Mouse (Mus musculus): ENCODE measurements at regions not wholly inside any gene's neighbourhood (a gene's known extent, or its start where the extent isn't known, plus 50 kb on each side); places are given as distances from the start of the nearest gene placed in this dataset.
"Not testable (repeated sequence)": the region's sequence is repeated elsewhere in the genome, so short reads cannot be mapped to it uniquely, and the experiment has no call there.

- Histone ChIP-seq H3K27ac (replicated peaks) (no peak overlapping the region), H3K4me2 (replicated peaks) (no peak overlapping the region), H3K4me3 (replicated peaks) (no peak overlapping the region), H3K27me3 (no peaks in the 10 kb centered on the region), H3K36me3 (no peaks in the 10 kb centered on the region), H3K9me3 (replicated peaks) (no peaks in the 10 kb centered on the region), H3K4me1 (peaks cover 6% of the 10 kb centered on the region; the same call in 1 of the 2 replicates), H3K9ac (no peak overlapping the region)
- WGBS: 90% methylated on average over 1 of the region's 1 CpGs
- no peak for ATAC-seq (ENCODE audit: insufficient number of reproducible peaks, low FRiP score, low TSS enrichment, low read depth)
These were observed 117.2 kb upstream of the Galnt18 start for GRCm38 (mm10) chr7:111897016-111897415.

DNA sequence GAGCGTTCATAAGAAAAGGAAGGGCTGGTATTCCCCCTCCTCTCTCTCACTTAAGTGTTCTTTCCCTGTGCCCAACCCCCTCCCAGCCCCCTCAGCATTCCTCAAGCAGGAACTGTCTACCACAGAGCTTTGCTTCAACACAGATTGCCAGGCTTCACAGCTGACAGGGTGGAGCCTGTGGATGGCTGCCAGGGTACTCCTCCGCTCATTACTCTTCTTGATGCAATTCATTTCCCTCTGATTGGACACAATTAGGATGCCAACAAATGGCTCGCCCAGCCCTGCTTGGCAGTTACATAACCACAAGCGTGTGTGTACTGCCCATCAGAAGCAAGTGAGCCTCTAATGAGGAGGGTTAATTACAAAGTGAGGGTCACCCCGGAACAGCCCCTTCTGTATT is 116.5 kb upstream of the Galnt18 start:
- no peaks in the 10 kb centered on the region for H3K36me3 ChIP-seq
- H3K27ac ChIP-seq (replicated peaks): no peak overlapping the region
- no peak overlapping the region for H3K4me2 ChIP-seq (replicated peaks)
- peak; percentile 47; the same call in 1 of the 2 replicates for ATAC-seq (ENCODE audit: insufficient number of reproducible peaks, low FRiP score, low TSS enrichment, low read depth)
- H3K27me3 ChIP-seq: no peaks in the 10 kb centered on the region
- no peak overlapping the region for H3K4me3 ChIP-seq (replicated peaks)
- H3K4me1 ChIP-seq: peaks cover 6% of the 10 kb centered on the region; the same call in 1 of the 2 replicates
- H3K9me3 ChIP-seq (replicated peaks): no peaks in the 10 kb centered on the region
- WGBS: 48% methylated on average over 5 of the region's 5 CpGs
- H3K9ac ChIP-seq: no peak overlapping the region

DNA sequence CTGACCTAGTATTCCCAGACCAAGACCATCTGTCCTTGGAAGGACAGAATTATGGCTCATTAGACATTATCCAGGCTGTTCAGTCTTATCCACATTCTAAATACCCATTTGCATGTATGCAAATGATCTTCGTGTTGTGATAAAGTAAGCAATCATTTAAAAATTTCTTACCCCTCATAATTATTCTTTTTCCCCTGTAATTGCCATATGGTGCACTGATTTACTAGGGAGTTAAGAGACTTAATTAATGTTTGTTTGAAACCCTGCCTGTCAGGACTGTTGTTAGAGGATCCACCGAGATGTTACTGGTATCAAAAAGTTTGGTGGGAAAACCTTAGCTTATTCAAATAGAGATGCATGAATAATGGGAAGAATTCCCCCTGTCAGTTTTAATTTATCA is 103.2 kb upstream of the Galnt18 start:
- Histone ChIP-seq H3K9ac (no peak overlapping the region), H3K36me3 (no peaks in the 10 kb centered on the region), H3K4me3 (replicated peaks) (no peak overlapping the region), H3K4me1 (no peaks in the 10 kb centered on the region), H3K9me3 (replicated peaks) (no peaks in the 10 kb centered on the region), H3K27me3 (no peaks in the 10 kb centered on the region), H3K27ac (replicated peaks) (no peak overlapping the region), H3K4me2 (replicated peaks) (no peak overlapping the region)
- ATAC-seq (ENCODE audit: insufficient number of reproducible peaks, low FRiP score, low TSS enrichment, low read depth): no peak
- WGBS: 72% methylated on average over 2 of the region's 2 CpGs

DNA sequence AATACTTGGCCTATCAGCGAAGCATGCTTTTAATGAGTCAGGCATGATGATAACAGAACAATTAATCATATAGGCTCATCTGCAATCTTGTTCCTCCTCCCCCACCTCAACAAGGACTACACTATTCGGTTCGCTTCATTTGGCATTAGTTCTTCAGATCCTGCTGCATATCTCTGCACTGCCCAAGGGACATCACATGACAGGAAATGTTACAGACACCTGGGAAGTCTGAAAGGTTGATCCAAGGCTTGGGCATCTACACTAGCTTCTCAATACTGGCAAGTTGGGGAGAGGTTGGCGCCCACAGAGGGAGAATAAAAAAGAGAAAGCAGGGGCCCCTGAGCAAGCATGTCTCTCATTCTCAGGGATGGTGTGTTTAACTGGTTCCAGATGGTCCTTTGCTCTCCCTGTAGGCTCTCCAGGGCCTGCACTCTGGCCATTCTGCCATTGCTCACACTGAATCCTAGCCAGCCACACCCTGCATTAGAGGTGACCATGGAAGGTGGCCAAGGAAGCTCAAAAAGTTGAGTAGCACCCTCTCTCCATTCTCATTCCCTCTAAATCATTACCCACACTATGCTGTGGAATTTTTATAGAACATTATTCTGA is 100.4 kb upstream of the Galnt18 start:
- Histone ChIP-seq H3K4me2 (replicated peaks) (no peak overlapping the region), H3K9me3 (replicated peaks) (no peaks in the 10 kb centered on the region), H3K27ac (replicated peaks) (no peak overlapping the region), H3K4me3 (replicated peaks) (no peak overlapping the region), H3K36me3 (no peaks in the 10 kb centered on the region), H3K4me1 (no peaks in the 10 kb centered on the region), H3K9ac (no peak overlapping the region), H3K27me3 (no peaks in the 10 kb centered on the region)
- ATAC-seq (ENCODE audit: insufficient number of reproducible peaks, low FRiP score, low TSS enrichment, low read depth): no peak
- 78% methylated on average over 4 of the region's 4 CpGs for WGBS

DNA sequence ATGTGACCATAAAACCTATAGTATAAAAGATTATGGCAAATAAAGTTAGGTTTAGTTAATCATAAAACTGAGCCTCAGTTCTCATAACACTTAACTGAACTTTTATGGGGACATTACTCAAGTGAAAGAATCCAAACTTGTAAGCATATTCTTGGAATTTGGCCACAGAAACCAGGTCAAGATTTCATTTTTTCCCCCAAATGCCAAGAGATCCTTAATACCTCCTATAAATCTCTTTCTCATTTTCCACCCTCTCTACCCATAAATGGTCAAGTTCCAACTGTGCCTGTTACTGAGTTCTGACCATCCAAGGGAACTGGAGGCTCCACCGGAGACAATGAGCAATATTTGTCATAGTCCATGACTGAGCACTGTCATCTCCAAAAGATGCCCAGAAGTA is 97.8 kb upstream of the Galnt18 start:
- Histone ChIP-seq H3K27me3 (no peaks in the 10 kb centered on the region), H3K9me3 (replicated peaks) (no peaks in the 10 kb centered on the region)
- no peak for ATAC-seq (ENCODE audit: insufficient number of reproducible peaks, low FRiP score, low TSS enrichment, low read depth)

DNA sequence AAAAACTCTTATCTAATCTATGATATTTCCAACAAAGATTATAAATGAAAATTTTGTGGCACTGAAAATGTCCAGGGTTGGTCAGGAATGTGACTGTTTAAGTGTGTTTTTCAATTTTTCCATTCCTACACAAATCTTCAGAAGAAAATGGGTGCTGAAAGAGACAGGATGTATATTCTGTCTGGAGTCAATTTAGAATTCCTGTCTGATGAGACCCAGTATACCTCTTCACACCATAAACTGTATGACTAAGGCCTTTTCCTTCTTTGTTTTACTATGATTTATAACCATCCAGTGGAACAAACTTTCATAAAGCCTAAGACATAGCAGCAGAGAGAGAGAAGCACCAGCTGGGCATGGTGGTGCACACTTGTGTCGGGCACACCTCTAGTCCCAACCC is 96.2 kb upstream of the Galnt18 start:
- no peak overlapping the region for H3K4me3 ChIP-seq (replicated peaks)
- H3K36me3 ChIP-seq: no peaks in the 10 kb centered on the region
- no peak overlapping the region for H3K9ac ChIP-seq
- H3K27ac ChIP-seq (replicated peaks): no peak overlapping the region
- H3K9me3 ChIP-seq (replicated peaks): no peaks in the 10 kb centered on the region
- ATAC-seq (ENCODE audit: insufficient number of reproducible peaks, low FRiP score, low TSS enrichment, low read depth): no peak
- 82% methylated on average over 1 of the region's 1 CpGs for WGBS
- H3K4me2 ChIP-seq (replicated peaks): no peak overlapping the region
- no peaks in the 10 kb centered on the region for H3K4me1 ChIP-seq
- H3K27me3 ChIP-seq: no peaks in the 10 kb centered on the region

More for the DNA sequence above, 97.8 kb upstream of the Galnt18 start:
- Histone ChIP-seq H3K27ac (replicated peaks) (no peak overlapping the region), H3K4me3 (replicated peaks) (no peak overlapping the region), H3K4me1 (no peaks in the 10 kb centered on the region), H3K4me2 (replicated peaks) (no peak overlapping the region), H3K36me3 (no peaks in the 10 kb centered on the region), H3K9ac (no peak overlapping the region)
- WGBS: 97% methylated on average over 1 of the region's 1 CpGs

GRCm38 (mm10) chr7:111869337-111869736 is 89.6 kb upstream of the Galnt18 start:
- H3K9ac ChIP-seq: no peak overlapping the region
- H3K9me3 ChIP-seq (replicated peaks): no peaks in the 10 kb centered on the region
- 81% methylated on average over 6 of the region's 6 CpGs for WGBS
- H3K36me3 ChIP-seq: no peaks in the 10 kb centered on the region
- H3K4me1 ChIP-seq: no peaks in the 10 kb centered on the region
- H3K4me3 ChIP-seq (replicated peaks): no peak overlapping the region
- no peak overlapping the region for H3K4me2 ChIP-seq (replicated peaks)
- H3K27ac ChIP-seq (replicated peaks): no peak overlapping the region
- H3K27me3 ChIP-seq: no peaks in the 10 kb centered on the region
- ATAC-seq (ENCODE audit: insufficient number of reproducible peaks, low FRiP score, low TSS enrichment, low read depth): no peak

GRCm38 (mm10) chr7:111863035-111863434 is 83.3 kb upstream of the Galnt18 start:
- WGBS: 40% methylated on average over 8 of the region's 8 CpGs

DNA sequence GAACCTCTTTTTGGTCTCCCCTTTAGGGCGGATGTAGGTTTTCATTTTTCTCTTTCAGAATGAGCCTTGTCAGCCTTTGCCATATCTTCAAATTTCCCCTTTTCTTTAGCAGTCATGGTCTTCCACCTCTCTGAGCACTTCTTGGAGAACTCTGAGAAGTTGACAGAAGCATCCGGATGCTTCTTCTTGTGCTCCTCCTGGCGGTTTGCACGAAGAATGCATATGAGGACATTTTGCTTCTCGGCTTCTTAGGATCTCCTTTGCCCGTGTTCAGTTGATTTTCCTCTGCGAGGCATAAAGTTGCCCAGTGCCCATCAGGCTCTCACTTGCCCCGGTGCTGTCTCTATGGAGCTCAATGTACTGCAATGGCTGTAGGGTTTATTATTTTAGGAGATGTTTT is 78.5 kb upstream of the Galnt18 start:
- ATAC-seq (ENCODE audit: insufficient number of reproducible peaks, low FRiP score, low TSS enrichment, low read depth); H3K9me3 ChIP-seq (replicated peaks); H3K4me3 ChIP-seq (replicated peaks); H3K27me3 ChIP-seq; H3K4me2 ChIP-seq (replicated peaks); H3K4me1 ChIP-seq; H3K9ac ChIP-seq; H3K36me3 ChIP-seq; H3K27ac ChIP-seq (replicated peaks): not testable (repeated sequence)
- WGBS: 87% methylated on average over 8 of the region's 8 CpGs

More at GRCm38 (mm10) chr7:111863035-111863434, 83.3 kb upstream of the Galnt18 start:
- Histone ChIP-seq H3K4me1 (no peaks in the 10 kb centered on the region), H3K4me2 (replicated peaks) (no peak overlapping the region), H3K9ac (no peak overlapping the region), H3K27me3 (no peaks in the 10 kb centered on the region), H3K9me3 (replicated peaks) (no peaks in the 10 kb centered on the region), H3K4me3 (replicated peaks) (no peak overlapping the region), H3K36me3 (no peaks in the 10 kb centered on the region), H3K27ac (replicated peaks) (no peak overlapping the region)
- ATAC-seq (ENCODE audit: insufficient number of reproducible peaks, low FRiP score, low TSS enrichment, low read depth): no peak

DNA sequence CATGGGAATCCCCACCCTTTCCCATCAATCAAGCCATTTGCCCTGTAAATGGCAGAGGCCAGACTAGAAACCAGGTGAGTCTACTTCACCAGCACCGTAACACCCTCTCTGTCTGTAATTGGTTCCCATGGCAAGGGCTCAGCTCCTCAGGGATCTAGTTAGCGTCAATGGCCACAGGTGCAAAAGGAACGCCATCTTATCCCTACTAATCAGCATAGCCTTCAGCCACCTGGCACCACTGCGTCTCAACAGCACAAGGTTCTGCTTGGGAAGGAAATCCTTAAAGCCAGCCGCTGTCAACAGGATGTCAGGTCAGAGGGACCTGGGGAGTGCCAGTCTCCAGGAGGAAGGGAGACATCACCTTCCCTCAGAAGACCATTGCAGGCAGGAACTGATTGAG is 77.2 kb upstream of the Galnt18 start:
- H3K9ac ChIP-seq: no peak overlapping the region
- H3K4me1 ChIP-seq: no peaks in the 10 kb centered on the region
- peak; percentile 68 for ATAC-seq (ENCODE audit: insufficient number of reproducible peaks, low FRiP score, low TSS enrichment, low read depth)
- no peak overlapping the region for H3K27ac ChIP-seq (replicated peaks)
- WGBS: 68% methylated on average over 5 of the region's 5 CpGs
- H3K9me3 ChIP-seq (replicated peaks): no peaks in the 10 kb centered on the region
- no peaks in the 10 kb centered on the region for H3K27me3 ChIP-seq
- no peak overlapping the region for H3K4me2 ChIP-seq (replicated peaks)
- H3K36me3 ChIP-seq: no peaks in the 10 kb centered on the region
- no peak overlapping the region for H3K4me3 ChIP-seq (replicated peaks)

DNA sequence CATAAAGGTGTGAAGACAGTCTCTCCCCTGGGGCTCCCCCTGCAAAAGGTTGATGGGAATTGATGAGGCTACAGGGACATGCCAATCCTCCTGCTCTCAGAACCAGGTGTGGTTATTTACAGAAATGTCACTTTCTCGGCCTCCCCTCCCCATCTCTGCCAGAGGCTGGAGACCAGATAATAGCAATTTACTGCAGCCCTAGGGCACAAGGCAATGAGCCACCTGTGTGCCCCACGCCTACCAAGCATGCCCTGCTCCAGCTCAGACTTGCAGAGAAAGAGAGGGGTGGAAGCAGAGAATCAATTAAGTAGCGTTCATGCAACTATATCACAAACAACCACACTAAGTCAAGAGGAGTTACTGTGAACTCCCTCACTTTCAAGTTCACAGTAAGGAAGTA is 75.5 kb upstream of the Galnt18 start:
- no peaks in the 10 kb centered on the region for H3K27me3 ChIP-seq
- WGBS: 61% methylated on average over 3 of the region's 3 CpGs
- ATAC-seq (ENCODE audit: insufficient number of reproducible peaks, low FRiP score, low TSS enrichment, low read depth): peak; percentile 35; the same call in 1 of the 2 replicates
- H3K4me3 ChIP-seq (replicated peaks): no peak overlapping the region
- H3K9me3 ChIP-seq (replicated peaks): no peaks in the 10 kb centered on the region
- no peak overlapping the region for H3K9ac ChIP-seq
- no peak overlapping the region for H3K27ac ChIP-seq (replicated peaks)
- H3K4me2 ChIP-seq (replicated peaks): no peak overlapping the region
- no peaks in the 10 kb centered on the region for H3K36me3 ChIP-seq
- H3K4me1 ChIP-seq: no peaks in the 10 kb centered on the region

GRCm38 (mm10) chr7:111846417-111846816 is 66.6 kb upstream of the Galnt18 start:
- H3K9ac ChIP-seq: no peak overlapping the region
- H3K36me3 ChIP-seq: no peaks in the 10 kb centered on the region
- 48% methylated on average over 1 of the region's 1 CpGs for WGBS
- H3K4me1 ChIP-seq: no peaks in the 10 kb centered on the region
- ATAC-seq (ENCODE audit: insufficient number of reproducible peaks, low FRiP score, low TSS enrichment, low read depth): no peak
- H3K4me3 ChIP-seq (replicated peaks): no peak overlapping the region
- H3K4me2 ChIP-seq (replicated peaks): no peak overlapping the region
- H3K27me3 ChIP-seq: no peaks in the 10 kb centered on the region
- no peak overlapping the region for H3K27ac ChIP-seq (replicated peaks)
- no peaks in the 10 kb centered on the region for H3K9me3 ChIP-seq (replicated peaks)
